Mouse (Mus musculus) hindbrain, postnatal 0 days (tissue): ENCODE results near the gene Nfatc2ip. TPM values are rescaled to one million over a fixed set of nuclear protein-coding genes. Genes with fewer than 3 reads are reported as not detected.
A peak's percentile ranks its signal among the peaks of the same experiment; 100 is the strongest.

Experiments
- ATAC-seq: fragments of 200-750 bp; cut with Nextera tagmentation; 2 replicates; pipeline ENCODE4 v1.8.0; 2017; ENCODE audit warnings: mild to moderate bottlenecking, moderate TSS enrichment, moderate library complexity
- DNase-seq: peaks from one replicate; pipeline ENCODE4 v3.0.0-alpha.2; 2015; ENCODE audit warnings: low spot score
- H3K27ac ChIP-seq: fragments of 300-500 bp; sonication (generic); 2 replicates; pipeline ENCODE4 v1.5.1; 2014; ENCODE audit warnings: mild to moderate bottlenecking
- H3K27me3 ChIP-seq: fragments of 300-500 bp; sonication (generic); 2 replicates; pipeline ENCODE4 v1.6.1; 2014; ENCODE audit warnings: low read length, mixed read lengths; ENCODE audit not compliant: insufficient read depth
- H3K36me3 ChIP-seq: fragments of 300-500 bp; sonication (generic); 2 replicates; pipeline ENCODE4 v1.6.1; 2014; ENCODE audit warnings: low read length, mixed read lengths; ENCODE audit not compliant: insufficient read depth
- H3K4me1 ChIP-seq: fragments of 300-500 bp; sonication (generic); 2 replicates; pipeline ENCODE4 v1.6.1; 2014; ENCODE audit warnings: antibody characterized with exemption, low read length, mixed read lengths; ENCODE audit not compliant: insufficient read depth
- H3K4me2 ChIP-seq: fragments of 300-500 bp; sonication (generic); 2 replicates; pipeline ENCODE4 v1.6.1; 2014; ENCODE audit warnings: low read depth, mild to moderate bottlenecking, low read length, moderate library complexity, mixed read lengths
- H3K4me3 ChIP-seq: fragments of 300-500 bp; sonication (generic); 2 replicates; pipeline ENCODE4 v1.5.1; 2014; ENCODE audit warnings: low read length
- H3K9ac ChIP-seq: fragments of 300-500 bp; sonication (generic); replicated peaks from 2 replicates; pipeline ENCODE4 v1.6.1; 2014; ENCODE audit warnings: mild to moderate bottlenecking, low read length, moderate library complexity, mixed read lengths
- H3K9me3 ChIP-seq: fragments of 300-500 bp; sonication (generic); 2 replicates; pipeline ENCODE4 v1.6.1; 2016; ENCODE audit warnings: low read length, mixed read lengths
- CTCF ChIP-seq: IDR thresholded peaks from 2 replicates; pipeline ENCODE4 v1.5.1; 2016; ENCODE audit warnings: antibody characterized with exemption, control low read depth, low read depth
- WGBS: fragments of 180-500 bp; shearing (Covaris S2); extraction: QIAGEN DNeasy Blood & Tissue Kit; methylation state at CpG from one replicate; pipeline ENCODE4 v1.1.7; 2014; 5-methylcytosine and 5-hydroxymethylcytosine counted together
- polyA plus RNA-seq: library from polyadenylated mRNA; unstranded; fragments of >200 nt; fragmentation: Nextera tagmentation; extraction: Ambion mirVana; gene quantifications from 2 replicates; pipeline ENCODE4 v1.2.1, GENCODE M21; 2015
- total RNA-seq: library from RNA; depleted of rRNA; stranded (reverse); fragments of >200 nt; gene quantifications from 2 replicates; pipeline ENCODE4 v1.2.3, GENCODE M21; 2014

Gene Nfatc2ip
- total and polyA plus RNA-seq, 2 experiments from 2014 or later = 2.9 to 6.4 TPM

GRCm38 (mm10) chr7:126359049-126359448, 37.5 kb downstream of the Nfatc2ip start:
- no peak overlapping the region for H3K4me2 ChIP-seq
- no peak for ATAC-seq
- H3K9me3 ChIP-seq = no peaks in the 10 kb centered on the region
- no peak for TF ChIP-seq CTCF
- peak; percentile 13 for DNase-seq
- no peaks in the 10 kb centered on the region for H3K36me3 ChIP-seq
- no peak overlapping the region for H3K4me3 ChIP-seq
- no peaks in the 10 kb centered on the region for H3K4me1 ChIP-seq
- no peak overlapping the region for H3K9ac ChIP-seq
- no peak overlapping the region for H3K27ac ChIP-seq
- H3K27me3 ChIP-seq = no peaks in the 10 kb centered on the region
- WGBS = 76% methylated on average over 13 of the region's 13 CpGs

DNA sequence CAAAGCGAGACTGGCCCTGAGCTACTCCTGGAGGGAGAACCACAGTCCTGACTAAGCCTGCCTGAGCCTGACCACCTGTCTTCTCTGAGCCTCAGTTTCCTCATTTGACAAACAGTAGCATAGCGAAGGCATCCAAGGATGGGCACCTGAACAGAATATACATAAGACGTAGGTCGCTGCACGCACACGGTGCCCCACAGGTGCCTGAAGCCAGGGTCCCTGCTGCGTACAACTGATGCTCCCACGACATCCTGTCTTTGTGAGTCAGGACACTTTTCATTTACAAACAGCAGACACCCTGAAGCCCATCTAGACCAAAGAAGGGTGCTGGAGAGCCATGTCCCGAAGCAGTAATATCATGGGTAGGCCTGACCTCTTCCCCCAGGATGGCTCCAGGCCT, 38.1 kb downstream of the Nfatc2ip start:
- no peaks in the 10 kb centered on the region for H3K27me3 ChIP-seq
- H3K9ac ChIP-seq = no peak overlapping the region
- no peak overlapping the region for H3K4me3 ChIP-seq
- 93% methylated on average over 9 of the region's 9 CpGs for WGBS
- no peaks in the 10 kb centered on the region for H3K9me3 ChIP-seq
- no peaks in the 10 kb centered on the region for H3K36me3 ChIP-seq
- H3K4me2 ChIP-seq = no peak overlapping the region
- no peak for TF ChIP-seq CTCF
- no peak for ATAC-seq
- H3K4me1 ChIP-seq = no peaks in the 10 kb centered on the region
- DNase-seq = no peak
- no peak overlapping the region for H3K27ac ChIP-seq

DNA sequence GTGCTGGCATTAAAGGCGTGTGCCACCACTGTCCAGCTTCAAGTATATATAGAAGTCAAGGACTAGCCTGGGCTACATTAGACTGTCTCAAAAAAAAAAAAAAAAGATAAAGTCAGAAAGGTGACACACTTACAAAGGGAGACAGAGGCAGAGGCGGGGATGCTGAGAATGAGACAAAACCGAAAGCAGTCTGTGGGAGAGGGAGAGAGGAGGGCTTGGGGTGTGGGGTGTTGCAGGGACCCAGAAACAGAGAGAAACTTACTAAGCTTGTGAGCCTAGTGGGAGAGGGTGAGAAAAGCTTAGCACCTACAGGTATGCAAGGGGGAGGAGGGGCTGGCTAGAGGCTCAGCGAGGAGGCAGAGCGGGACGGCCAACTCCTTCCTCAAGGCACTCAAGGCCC, 38.7 kb downstream of the Nfatc2ip start:
- no peaks in the 10 kb centered on the region for H3K36me3 ChIP-seq
- H3K4me3 ChIP-seq = no peak overlapping the region
- H3K9ac ChIP-seq = no peak overlapping the region
- ATAC-seq (no peak), DNase-seq (no peak)
- no peak overlapping the region for H3K4me2 ChIP-seq
- H3K27ac ChIP-seq = no peak overlapping the region
- no peaks in the 10 kb centered on the region for H3K27me3 ChIP-seq
- WGBS = 86% methylated on average over 6 of the region's 6 CpGs
- no peak for TF ChIP-seq CTCF
- no peaks in the 10 kb centered on the region for H3K4me1 ChIP-seq
- no peaks in the 10 kb centered on the region for H3K9me3 ChIP-seq

DNA sequence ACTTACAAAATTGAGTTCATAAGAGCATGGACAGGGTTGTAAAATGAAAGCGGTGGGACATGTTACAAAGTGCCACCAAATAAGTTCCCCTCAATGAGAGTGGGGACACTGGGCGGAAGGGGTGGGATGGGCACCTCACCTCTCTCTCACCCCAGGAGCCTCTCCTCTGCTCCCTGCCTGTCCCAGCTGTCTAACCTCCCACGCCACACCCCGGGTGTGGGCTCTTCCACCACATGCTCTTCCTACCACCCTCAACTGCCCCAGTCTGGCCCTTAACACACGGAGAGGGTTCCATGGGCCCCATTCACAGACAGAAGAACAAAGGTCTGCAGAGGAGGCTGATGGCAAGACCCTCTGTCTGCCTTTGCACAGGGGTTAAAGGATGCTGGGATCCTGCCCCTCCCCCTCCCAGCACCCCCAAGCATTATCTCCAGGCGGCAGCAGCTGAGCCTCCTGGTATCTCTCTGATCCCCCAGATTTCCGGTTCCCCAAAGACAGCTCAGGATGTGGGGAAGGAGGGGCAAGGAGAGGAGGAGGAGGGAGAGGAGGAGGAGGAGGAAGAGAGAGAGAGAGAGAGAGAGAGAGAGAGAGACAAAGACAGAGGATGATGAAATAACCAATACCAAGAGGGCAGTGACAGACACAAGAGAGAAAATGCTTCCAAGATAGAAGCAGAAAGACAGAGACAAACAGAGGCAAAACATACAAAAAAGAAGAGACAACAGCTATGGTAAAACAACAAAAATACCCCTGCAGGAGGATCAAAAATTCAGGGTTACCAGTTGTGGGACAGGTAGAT, 39.5 kb downstream of the Nfatc2ip start:
- 58% methylated on average over 7 of the region's 7 CpGs for WGBS
- no peak overlapping the region for H3K27ac ChIP-seq
- H3K4me2 ChIP-seq = no peak overlapping the region
- H3K36me3 ChIP-seq = no peaks in the 10 kb centered on the region
- TF ChIP-seq CTCF = no peak
- no peaks in the 10 kb centered on the region for H3K27me3 ChIP-seq
- H3K9ac ChIP-seq = no peak overlapping the region
- ATAC-seq = no peak
- DNase-seq = no peak
- H3K4me1 ChIP-seq = no peaks in the 10 kb centered on the region
- H3K4me3 ChIP-seq = no peak overlapping the region
- H3K9me3 ChIP-seq = no peaks in the 10 kb centered on the region

GRCm38 (mm10) chr7:126355847-126356597, 40.5 kb downstream of the Nfatc2ip start:
- Histone ChIP-seq H3K9me3 (no peaks in the 10 kb centered on the region), H3K4me3 (no peak overlapping the region), H3K4me2 (no peak overlapping the region), H3K27ac (no peak overlapping the region), H3K36me3 (no peaks in the 10 kb centered on the region), H3K9ac (no peak overlapping the region), H3K4me1 (no peaks in the 10 kb centered on the region), H3K27me3 (no peaks in the 10 kb centered on the region)
- ATAC-seq (0 out of 2 replicates have a peak, but pooled peaks have one; percentile 32), DNase-seq (peak; percentile 23)
- TF ChIP-seq CTCF = no peak
- WGBS = 58% methylated on average over 5 of the region's 5 CpGs

DNA sequence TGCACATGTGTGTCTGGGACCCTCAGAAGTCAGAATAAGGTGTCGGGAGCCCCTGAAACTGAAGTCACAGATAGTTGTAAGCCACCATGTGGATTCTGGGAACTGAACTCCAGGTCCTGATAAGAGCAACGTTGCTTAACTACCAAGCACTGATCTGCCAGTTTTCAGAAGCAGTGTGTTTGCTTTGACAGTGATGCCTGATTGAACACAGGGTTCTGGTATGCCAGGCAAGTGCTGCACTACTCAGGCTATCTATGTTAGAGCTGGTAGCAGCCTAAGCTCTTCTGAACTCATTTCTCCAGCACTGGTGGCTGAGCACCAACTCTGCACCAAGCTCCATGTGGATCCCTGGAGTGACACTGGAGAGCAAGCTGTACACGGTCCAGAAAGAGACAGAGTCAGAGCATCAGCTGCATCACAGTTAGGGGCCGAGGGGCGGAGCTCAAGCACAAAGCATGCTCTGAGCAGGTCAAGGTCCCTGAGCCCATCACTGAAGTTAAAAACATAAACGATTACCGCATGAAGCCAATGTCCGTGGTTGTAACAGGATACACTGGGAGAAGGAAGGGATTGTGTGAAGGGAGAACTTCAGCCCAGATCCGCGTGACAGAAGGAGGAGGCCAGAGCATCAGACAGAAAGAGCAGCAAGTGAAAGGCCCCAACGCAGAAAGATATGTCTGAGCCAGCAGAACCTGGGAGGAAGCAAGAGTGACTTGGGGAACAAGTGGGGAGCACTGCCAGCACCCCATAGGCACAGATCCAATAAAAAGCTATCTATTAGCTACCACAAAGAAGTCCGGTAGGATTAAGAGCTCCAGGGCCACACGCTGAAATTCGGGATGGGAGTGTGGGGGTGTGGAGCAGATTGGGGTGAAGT, 41.6 kb downstream of the Nfatc2ip start:
- Histone ChIP-seq H3K4me2 (no peak overlapping the region), H3K27ac (no peak overlapping the region), H3K27me3 (no peaks in the 10 kb centered on the region), H3K36me3 (no peaks in the 10 kb centered on the region), H3K9me3 (no peaks in the 10 kb centered on the region), H3K4me1 (no peaks in the 10 kb centered on the region), H3K9ac (no peak overlapping the region), H3K4me3 (no peak overlapping the region)
- ATAC-seq = no peak
- no peak for TF ChIP-seq CTCF
- WGBS = 53% methylated on average over 14 of the region's 14 CpGs
- DNase-seq = peak; percentile 2
